Mouse (Mus musculus) limb, embryonic 14.5 days (tissue): Measurements from ENCODE around the gene Fam20c. TPM values are rescaled to one million over a fixed set of nuclear protein-coding genes. Genes with fewer than 3 reads are reported as not detected.
A peak's percentile ranks its signal among the peaks of the same experiment; 100 is the strongest.

Experiments used
- ATAC-seq: fragments of 200-750 bp; cut with Nextera tagmentation; 2 replicates; pipeline ENCODE4 v1.8.0; 2017; ENCODE audit warnings: low read depth, moderate number of reproducible peaks, moderate TSS enrichment; ENCODE audit not compliant: low FRiP score
- DNase-seq: peaks from one replicate; pipeline ENCODE4 v3.0.0-alpha.2; 2015; ENCODE audit warnings: low spot score
- H3K27ac ChIP-seq: fragments of 300-500 bp; sonication (generic); replicated peaks from 2 replicates; pipeline ENCODE4 v1.5.1; 2014; ENCODE audit warnings: low read depth, mild to moderate bottlenecking, low read length, moderate library complexity, mixed read lengths
- H3K27me3 ChIP-seq: fragments of 300-500 bp; sonication (generic); 2 replicates; pipeline ENCODE4 v1.6.1; 2014; ENCODE audit warnings: low read length, mixed read lengths; ENCODE audit not compliant: control insufficient read depth, insufficient read depth
- H3K36me3 ChIP-seq: fragments of 300-500 bp; sonication (generic); 2 replicates; pipeline ENCODE4 v1.6.1; 2014; ENCODE audit warnings: mild to moderate bottlenecking, low read length, moderate library complexity, mixed read lengths; ENCODE audit not compliant: control insufficient read depth, insufficient read depth
- H3K4me1 ChIP-seq: fragments of 300-500 bp; sonication (generic); 2 replicates; pipeline ENCODE4 v1.6.1; 2014; ENCODE audit warnings: antibody characterized with exemption, low read length, mixed read lengths; ENCODE audit not compliant: control insufficient read depth, insufficient read depth
- H3K4me2 ChIP-seq: fragments of 300-500 bp; sonication (generic); replicated peaks from 2 replicates; pipeline ENCODE4 v1.6.1; 2014; ENCODE audit warnings: low read depth, mild to moderate bottlenecking, low read length, moderate library complexity; ENCODE audit not compliant: severe bottlenecking
- H3K4me3 ChIP-seq: fragments of 300-500 bp; sonication (generic); replicated peaks from 2 replicates; pipeline ENCODE4 v1.5.1; 2014; ENCODE audit warnings: low read length
- H3K9ac ChIP-seq: fragments of 300-500 bp; sonication (generic); 2 replicates; pipeline ENCODE4 v1.6.1; 2014; ENCODE audit warnings: mild to moderate bottlenecking, low read depth, low read length, moderate library complexity; ENCODE audit not compliant: severe bottlenecking
- H3K9me3 ChIP-seq: fragments of 300-500 bp; sonication (generic); 2 replicates; pipeline ENCODE4 v1.6.1; 2016; ENCODE audit warnings: low read length; ENCODE audit not compliant: control insufficient read depth
- POLR2A ChIP-seq: fragments of 200-500 bp; IDR thresholded peaks from 2 replicates; pipeline ENCODE4 v1.8.0; 2012; ENCODE audit warnings: inconsistent platforms, mild to moderate bottlenecking, moderate library complexity, borderline replicate concordance; ENCODE audit not compliant: insufficient read depth, insufficient read length; ENCODE audit errors: extremely low read depth
- WGBS: fragments of 180-500 bp; shearing (Covaris S2); extraction: QIAGEN DNeasy Blood & Tissue Kit; methylation state at CpG from one replicate; pipeline ENCODE4 v1.1.7; 2014; 5-methylcytosine and 5-hydroxymethylcytosine counted together
- polyA plus RNA-seq, 2 experiments: library from polyadenylated mRNA; depleted of rRNA in 1 of 2; stranded (reverse) in 1 of 2; unstranded in 1 of 2; fragments of >200 nt; fragmentation: Nextera tagmentation in 1 of 2; extraction: Ambion mirVana in 1 of 2; gene quantifications; 2 replicates each; pipeline versions ENCODE4 v1.2.1 to v1.2.3; 2012 to 2014

Gene Fam20c
- polyA plus RNA-seq, 2 experiments = 10.6 to 10.9 TPM

- no peaks in the 10 kb centered on the region for H3K9me3 ChIP-seq
- no peak overlapping the region for H3K27ac ChIP-seq
- TF ChIP-seq POLR2A = no peak
- no peak for ATAC-seq
- no peaks in the 10 kb centered on the region for H3K4me1 ChIP-seq
- no peak for DNase-seq
- H3K4me3 ChIP-seq = no peak overlapping the region
- WGBS = 87% methylated on average over 6 of the region's 6 CpGs
- no peaks in the 10 kb centered on the region for H3K27me3 ChIP-seq
- H3K9ac ChIP-seq = no peak overlapping the region
- H3K4me2 ChIP-seq = no peak overlapping the region
- no peaks in the 10 kb centered on the region for H3K36me3 ChIP-seq
Observed at GRCm38 (mm10) chr5:138809767-138810166, 55.5 kb downstream of the Fam20c start.

GRCm38 (mm10) chr5:138819780-138820179 is 65.5 kb downstream of the Fam20c start, which contains the start of gene Gm5294:
Gene Gm5294 (plus strand): TSS chr5:138820080.
- Histone ChIP-seq H3K27ac (no peak within 1 kb of the TSS), H3K9ac (peak within 1 kb of the TSS; percentile 31), H3K4me1 (peaks cover 5% of the 10 kb centered on the region), H3K36me3 (no peaks in the 10 kb centered on the region), H3K27me3 (peaks cover 42% of the 10 kb centered on the region), H3K9me3 (no peaks in the 10 kb centered on the region), H3K4me3 (peak within 1 kb of the TSS; percentile 30), H3K4me2 (peak within 1 kb of the TSS; percentile 53)
- DNase-seq (no peak), ATAC-seq (no peak)
- no peak for TF ChIP-seq POLR2A
- WGBS = 8% methylated on average over 21 of the region's 21 CpGs

GRCm38 (mm10) chr5:138820717-138821332 is 66.5 kb downstream of the Fam20c start:
- Histone ChIP-seq H3K27ac (no peak overlapping the region), H3K4me2 (peak overlapping the region; percentile 53), H3K9ac (peak overlapping the region; percentile 31), H3K9me3 (no peaks in the 10 kb centered on the region), H3K36me3 (no peaks in the 10 kb centered on the region), H3K27me3 (peaks cover 42% of the 10 kb centered on the region), H3K4me1 (peaks cover 5% of the 10 kb centered on the region), H3K4me3 (peak overlapping the region; percentile 30)
- WGBS = 3% methylated on average over 39 of the region's 39 CpGs
- TF ChIP-seq POLR2A = no peak
- ATAC-seq = no peak
- peak; percentile 16 for DNase-seq

- Histone ChIP-seq H3K27me3 (peaks cover 27% of the 10 kb centered on the region), H3K27ac (no peak overlapping the region), H3K4me2 (no peak overlapping the region), H3K4me3 (no peak overlapping the region), H3K4me1 (peaks cover 5% of the 10 kb centered on the region), H3K9me3 (no peaks in the 10 kb centered on the region), H3K9ac (no peak overlapping the region), H3K36me3 (no peaks in the 10 kb centered on the region)
- TF ChIP-seq POLR2A = no peak
- WGBS = 68% methylated on average over 3 of the region's 3 CpGs
- ATAC-seq = no peak
- no peak for DNase-seq
Observed at GRCm38 (mm10) chr5:138825090-138825489, 70.8 kb downstream of the Fam20c start.

- Histone ChIP-seq H3K4me1 (peaks cover 5% of the 10 kb centered on the region), H3K9ac (0 out of 2 replicates have a peak overlapping the region, but pooled peaks have one; percentile 18), H3K4me2 (no peak overlapping the region), H3K4me3 (no peak overlapping the region), H3K9me3 (no peaks in the 10 kb centered on the region), H3K36me3 (no peaks in the 10 kb centered on the region), H3K27ac (no peak overlapping the region), H3K27me3 (no peaks in the 10 kb centered on the region)
- TF ChIP-seq POLR2A = no peak
- ATAC-seq = no peak
- peak; percentile 37 for DNase-seq
- WGBS = 28% methylated on average over 6 of the region's 6 CpGs
Observed at GRCm38 (mm10) chr5:138833406-138833805, 79.1 kb downstream of the Fam20c start.

GRCm38 (mm10) chr5:138834910-138835309 is 80.6 kb downstream of the Fam20c start:
- DNase-seq (no peak), ATAC-seq (no peak)
- no peak for TF ChIP-seq POLR2A
- no peaks in the 10 kb centered on the region for H3K27me3 ChIP-seq
- H3K9me3 ChIP-seq = no peaks in the 10 kb centered on the region
- no peak overlapping the region for H3K4me3 ChIP-seq
- H3K9ac ChIP-seq = no peak overlapping the region
- WGBS = 87% methylated on average over 3 of the region's 3 CpGs
- no peak overlapping the region for H3K4me2 ChIP-seq
- H3K4me1 ChIP-seq = peaks cover 5% of the 10 kb centered on the region
- H3K36me3 ChIP-seq = no peaks in the 10 kb centered on the region
- no peak overlapping the region for H3K27ac ChIP-seq
